Mouse (Mus musculus) monocyte, adult 2 months (primary cell): ENCODE measurements around the gene Cpeb4.
"Not testable (repeated sequence)": the region's sequence is repeated elsewhere in the genome, so short reads cannot be mapped to it uniquely, and the experiment has no call there.

Source experiments
- DNase-seq, 2 experiments: peaks; one replicate each; pipeline ENCODE4 v3.0.0; 2022; ENCODE audit warnings: low spot score in 2 of 2, low read depth in 1 of 2

The Cpeb4 gene

DNA sequence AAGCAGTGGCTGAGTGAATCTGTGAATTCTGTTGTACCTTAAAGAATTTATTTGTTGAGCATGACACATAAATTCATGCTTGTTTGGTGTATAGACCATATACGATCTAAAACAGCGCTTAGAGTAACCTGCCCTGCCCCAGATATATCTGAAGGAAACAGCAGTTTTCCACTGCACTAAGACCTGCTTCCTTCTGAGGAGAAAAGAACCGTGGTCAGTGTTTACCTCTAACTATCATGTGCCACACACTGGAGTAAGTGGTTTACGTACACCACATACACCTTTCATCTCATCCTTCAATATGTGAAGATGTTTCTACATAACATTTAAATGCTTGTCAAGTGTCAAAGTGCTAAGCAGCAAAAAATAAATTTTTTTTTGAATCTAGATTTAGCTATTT, 102.1 kb downstream of the Cpeb4 start:
- no peak for DNase-seq

DNA sequence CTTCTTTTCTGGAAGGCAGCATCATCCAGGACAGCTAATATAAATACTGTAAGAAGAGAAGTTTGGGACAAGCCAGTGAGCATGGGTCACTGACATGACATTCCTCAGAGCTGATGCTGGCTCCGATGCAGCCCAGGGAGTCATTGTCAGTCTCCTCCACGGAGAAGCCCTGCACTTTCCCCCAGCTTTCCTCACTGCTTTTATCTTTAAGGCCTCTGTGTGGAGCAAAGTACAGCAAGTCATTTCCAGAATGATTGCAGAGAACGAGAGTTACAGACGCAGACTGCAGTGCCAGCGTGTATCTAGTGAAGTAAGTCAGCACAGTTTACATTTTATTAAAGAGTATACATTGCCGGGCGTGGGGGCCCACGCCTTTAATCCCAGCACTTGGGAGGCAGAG, 102.8 kb downstream of the Cpeb4 start:
- DNase-seq, result no peak

DNA sequence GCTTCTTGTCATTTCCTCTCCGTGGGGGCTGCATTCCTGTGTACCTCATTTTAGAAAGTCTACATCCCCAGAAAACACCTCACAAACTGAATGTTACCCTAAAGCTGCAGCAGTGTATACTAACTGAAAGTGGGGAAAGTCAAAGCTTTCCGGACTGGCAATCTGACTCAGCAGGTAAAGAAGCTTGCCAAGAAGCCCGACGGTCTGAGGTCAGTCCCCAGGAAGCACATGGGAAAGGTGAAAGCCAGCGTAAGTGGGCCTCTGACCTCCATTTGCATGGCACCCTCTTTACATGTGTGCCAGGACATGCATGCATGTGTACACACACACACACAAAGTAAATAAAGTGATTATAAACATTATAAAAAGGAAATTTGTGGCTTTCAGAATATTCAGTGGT, 103.7 kb downstream of the Cpeb4 start:
- DNase-seq, result no peak

DNA sequence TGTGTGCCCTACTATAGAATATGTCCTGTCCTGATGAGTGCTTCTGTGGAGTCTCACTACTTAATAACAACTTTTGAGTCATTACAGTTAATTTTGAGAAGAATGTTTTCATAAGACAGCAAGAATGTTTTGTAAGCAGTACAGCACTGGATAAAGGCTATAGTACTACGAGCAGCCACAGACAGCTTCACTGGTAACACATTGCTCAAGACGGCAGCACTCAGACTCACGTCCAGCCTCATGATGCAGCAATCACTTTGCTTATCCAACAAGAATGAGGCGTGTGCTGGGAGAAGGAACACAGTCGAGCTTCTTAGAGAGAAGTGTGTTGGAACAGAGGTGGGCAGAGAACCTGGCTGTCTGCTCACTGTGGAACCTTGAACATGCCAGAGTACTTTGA, 104.1 kb downstream of the Cpeb4 start:
- DNase-seq, result no peak

DNA sequence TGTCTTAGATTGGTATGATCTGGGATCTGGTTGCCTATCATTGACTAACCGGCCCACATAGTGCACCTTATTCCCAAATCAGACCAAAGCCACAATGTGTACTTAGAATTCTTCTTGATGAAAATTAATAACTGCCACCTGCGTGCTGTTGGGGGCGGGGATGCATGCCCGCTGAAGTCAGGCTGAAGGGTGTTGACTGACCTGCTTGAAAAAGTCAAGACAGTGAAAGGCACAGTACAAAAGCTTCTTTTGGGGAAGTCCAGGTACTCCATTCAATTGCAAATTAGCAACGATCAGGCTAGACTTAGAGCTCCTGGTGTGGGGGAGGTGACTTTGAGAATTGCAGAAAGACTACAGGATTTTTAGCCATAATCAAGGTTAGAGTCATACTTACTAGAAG, 108.1 kb downstream of the Cpeb4 start:
- not testable (repeated sequence) for DNase-seq

DNA sequence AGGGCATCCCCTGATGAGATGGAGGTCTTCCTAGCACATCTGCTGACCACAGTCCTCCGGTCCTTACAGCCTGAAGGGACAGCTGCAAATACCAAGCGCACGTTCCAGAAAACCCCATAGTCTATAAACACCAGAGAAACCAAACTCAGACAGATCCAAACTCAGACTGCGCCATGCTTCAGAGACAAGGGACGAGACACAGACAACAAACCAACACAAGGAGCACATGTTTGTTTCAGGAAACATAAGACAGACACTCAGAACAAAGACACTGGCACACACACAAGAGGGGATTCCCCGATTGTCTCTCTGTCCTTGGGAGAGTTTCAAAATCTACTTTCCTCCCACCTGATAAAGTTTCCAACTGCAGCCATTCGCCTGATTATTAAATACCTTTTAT, 109.8 kb downstream of the Cpeb4 start:
- no peak for DNase-seq

DNA sequence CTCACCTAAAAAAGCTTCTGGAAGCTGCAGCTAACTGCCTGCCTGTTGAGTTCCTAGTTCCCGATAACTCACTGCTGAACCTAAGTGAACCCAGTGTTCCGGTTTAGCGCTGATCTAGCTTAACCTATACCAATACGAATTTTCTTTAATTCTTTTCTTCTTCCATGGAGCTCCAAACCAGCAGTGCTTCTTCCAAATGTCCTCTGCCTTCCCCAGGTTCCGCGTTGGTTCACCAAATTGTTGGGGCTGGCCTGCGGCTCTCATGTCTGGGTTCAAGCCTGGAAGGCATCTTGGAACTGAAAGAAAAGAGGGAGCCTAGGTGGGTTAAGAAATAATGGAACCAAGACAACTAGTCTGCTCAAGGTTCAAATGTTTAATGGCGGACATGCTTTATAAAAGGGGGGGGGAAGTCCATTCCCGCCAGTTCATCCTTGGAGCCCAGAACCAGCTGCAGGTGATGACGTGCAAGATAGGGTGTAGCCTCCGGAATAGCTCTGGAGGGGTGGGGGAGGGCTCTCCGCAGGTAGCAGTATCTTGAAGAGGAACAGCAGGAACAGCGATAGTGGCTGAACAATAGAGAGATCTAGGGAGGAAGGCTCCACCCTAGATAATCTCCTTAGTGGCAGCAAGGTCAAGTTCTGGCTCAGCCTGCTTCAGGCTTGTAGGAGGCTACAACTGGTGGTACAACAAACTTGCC, 110.4 kb downstream of the Cpeb4 start:
- DNase-seq, result not testable (repeated sequence)

DNA sequence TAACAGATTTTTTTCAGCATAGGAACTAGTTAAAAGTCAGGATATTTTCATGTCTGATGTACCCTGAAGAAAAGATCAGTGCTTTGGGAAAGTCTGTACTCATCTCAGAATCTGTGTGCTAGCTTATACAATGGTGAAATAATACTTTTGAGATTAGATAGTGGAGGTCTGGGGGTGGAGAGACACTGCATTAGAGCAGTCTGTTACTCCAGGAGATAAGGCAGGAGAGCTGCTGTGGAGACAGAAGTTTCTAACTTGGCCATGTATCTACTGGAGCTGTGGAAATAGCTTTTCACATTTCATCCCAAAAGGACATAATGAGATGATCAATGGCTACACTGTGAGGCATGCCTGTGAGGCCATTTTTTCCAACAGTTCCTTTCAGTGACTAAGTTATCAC, 111.2 kb downstream of the Cpeb4 start:
- no peak for DNase-seq

DNA sequence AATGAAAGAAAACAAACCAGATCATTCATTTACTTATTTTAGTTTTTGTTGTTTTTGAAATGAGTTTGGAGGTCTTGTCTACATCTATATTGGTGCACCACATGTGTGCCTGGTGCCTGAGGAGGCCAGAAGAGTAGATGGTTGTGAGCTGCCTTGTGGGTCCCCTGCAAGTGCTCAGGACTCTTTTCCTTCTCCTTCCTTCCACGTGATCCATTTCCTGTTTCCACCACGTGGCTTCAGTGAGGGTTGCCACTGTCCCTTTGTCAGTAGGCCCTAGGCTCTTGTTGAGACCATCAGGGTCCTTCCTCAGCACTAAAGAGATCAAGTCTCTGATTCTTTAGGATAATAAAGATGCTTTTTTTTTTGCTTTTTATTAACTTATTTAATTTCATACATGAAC, 112.8 kb downstream of the Cpeb4 start:
- no peak for DNase-seq
